Mouse (Mus musculus): ENCODE measurements around the gene Slc35e2.
"Not testable (repeated sequence)": the region's sequence is repeated elsewhere in the genome, so short reads cannot be mapped to it uniquely, and the experiment has no call there.

The Slc35e2 gene

GRCm38 (mm10) chr4:155601091-155601996, at the start of gene Slc35e2:
Gene Slc35e2 (plus strand): TSS chr4:155601416.
- peak; percentile 91 to 95 for DNase-seq (ENCODE audit: low spot score in 2 of 2)

GRCm38 (mm10) chr4:155552917-155553532, 48.2 kb upstream of the Slc35e2 start:
- no peak for DNase-seq (ENCODE audit: low spot score in 2 of 2)

- DNase-seq (ENCODE audit: low spot score in 2 of 2), result no peak
Observed at GRCm38 (mm10) chr4:155554880-155555279, 46.3 kb upstream of the Slc35e2 start.

DNA sequence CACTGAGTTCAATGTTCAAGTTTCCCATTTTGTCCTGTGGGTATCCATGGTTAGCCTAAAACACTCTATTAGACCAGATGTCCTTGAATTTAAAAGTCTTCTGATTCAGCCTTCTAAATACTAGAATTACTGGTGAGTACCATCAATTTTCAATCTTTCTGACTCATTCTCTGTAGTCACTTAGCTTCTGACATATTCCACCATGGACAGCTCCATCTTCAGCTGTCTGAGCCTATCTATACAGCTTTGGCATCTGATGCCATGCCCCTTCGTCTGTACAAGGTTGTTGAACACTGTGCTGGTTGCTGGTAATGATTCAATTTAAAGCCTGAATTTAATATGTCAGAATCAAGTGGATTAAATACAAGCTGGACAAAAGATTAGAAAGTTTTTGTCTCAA, 45.8 kb upstream of the Slc35e2 start:
- DNase-seq (ENCODE audit: low spot score in 2 of 2), result no peak

GRCm38 (mm10) chr4:155559454-155559853, 41.8 kb upstream of the Slc35e2 start:
- no peak for DNase-seq (ENCODE audit: low spot score in 2 of 2)

- DNase-seq (ENCODE audit: low spot score in 2 of 2), result no peak
Observed at GRCm38 (mm10) chr4:155560932-155561331, 40.3 kb upstream of the Slc35e2 start.

DNA sequence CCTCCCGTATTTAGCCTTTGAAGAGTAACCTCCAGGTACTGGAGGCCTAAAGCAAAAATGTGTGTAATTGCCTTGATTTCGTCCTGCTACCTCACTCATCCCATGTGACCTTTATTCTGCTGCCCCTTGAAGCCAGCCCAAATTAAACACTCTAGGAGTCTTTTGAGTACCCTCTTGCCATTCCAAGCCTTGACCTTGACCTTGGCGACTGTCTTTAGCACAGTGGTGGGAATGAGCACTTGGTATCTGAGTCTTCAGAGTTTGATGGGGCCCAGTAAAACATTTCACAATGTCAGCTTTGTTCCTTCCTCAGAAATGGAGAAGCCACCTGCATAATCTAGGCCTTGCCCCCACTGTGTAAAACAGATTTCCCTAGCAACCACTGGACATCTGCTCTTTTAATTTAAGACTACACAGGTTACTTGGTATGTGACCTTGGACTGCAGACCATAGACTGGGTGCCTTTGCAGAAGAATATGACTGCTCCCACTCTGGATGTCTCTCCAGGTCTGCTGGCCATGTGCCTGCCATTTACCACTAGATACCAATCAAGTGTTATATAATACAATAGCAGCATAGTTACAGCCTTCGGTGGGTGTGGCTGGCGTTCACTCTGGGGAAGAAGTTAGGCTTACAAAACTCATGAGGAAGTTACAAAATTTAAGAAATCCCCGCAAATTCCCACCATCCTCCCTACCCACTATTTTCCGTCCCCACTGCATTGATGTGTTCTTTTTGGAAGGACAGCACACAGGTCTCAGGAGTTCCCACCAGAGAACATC, 39.4 kb upstream of the Slc35e2 start, which contains the start of gene Nadk:
Gene Nadk, plus strand, starts transcription at position 718 of the 782 bp plus-strand sequence.
- no peak for DNase-seq (ENCODE audit: low spot score in 2 of 2)

GRCm38 (mm10) chr4:155562725-155563399, 38.4 kb upstream of the Slc35e2 start:
- DNase-seq (ENCODE audit: low spot score in 2 of 2), result peak; percentile 40 to 56

DNA sequence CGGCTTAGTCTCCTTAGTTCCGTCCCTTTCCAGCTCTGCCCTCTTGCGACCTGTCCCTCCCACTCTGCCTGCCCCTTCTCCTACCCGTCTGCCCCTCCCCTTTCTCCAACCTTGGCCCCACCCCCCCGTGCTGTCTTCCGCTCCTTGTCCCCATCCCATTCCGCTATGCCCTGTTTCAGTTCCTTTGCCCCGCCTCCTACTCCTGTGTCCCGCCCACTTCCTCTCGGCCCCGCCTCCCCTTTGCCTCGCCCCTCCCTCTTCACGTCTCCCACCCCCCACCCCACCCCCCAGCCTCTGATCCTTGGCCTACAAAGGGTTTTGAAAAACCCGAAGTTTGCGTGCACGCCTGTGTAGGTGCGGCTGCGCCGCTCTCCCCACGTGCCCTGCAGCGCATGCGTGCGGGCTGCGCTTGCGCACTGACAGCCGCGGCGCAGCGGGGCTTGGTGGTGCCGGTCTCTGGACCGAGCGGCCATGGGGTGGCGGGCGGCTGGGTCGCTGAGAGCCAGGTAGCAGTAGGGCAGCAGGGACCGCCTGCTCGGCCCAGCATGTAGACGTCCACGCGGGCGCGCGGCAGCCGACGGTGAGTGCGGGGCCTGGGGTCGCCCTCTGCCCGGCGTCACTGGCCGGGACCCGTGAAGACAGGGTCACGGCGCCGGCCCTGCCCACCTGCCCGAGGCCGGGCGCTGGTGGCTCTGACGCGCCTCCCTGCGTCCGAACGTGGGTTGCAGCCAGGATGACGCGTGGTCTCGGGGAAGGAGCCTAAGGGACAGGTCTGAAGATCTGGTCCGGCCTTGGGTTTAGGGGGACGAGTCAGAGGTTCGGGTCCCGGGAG, 37.6 kb upstream of the Slc35e2 start:
- DNase-seq (ENCODE audit: low spot score in 2 of 2), result peak; percentile 96 to 97

DNA sequence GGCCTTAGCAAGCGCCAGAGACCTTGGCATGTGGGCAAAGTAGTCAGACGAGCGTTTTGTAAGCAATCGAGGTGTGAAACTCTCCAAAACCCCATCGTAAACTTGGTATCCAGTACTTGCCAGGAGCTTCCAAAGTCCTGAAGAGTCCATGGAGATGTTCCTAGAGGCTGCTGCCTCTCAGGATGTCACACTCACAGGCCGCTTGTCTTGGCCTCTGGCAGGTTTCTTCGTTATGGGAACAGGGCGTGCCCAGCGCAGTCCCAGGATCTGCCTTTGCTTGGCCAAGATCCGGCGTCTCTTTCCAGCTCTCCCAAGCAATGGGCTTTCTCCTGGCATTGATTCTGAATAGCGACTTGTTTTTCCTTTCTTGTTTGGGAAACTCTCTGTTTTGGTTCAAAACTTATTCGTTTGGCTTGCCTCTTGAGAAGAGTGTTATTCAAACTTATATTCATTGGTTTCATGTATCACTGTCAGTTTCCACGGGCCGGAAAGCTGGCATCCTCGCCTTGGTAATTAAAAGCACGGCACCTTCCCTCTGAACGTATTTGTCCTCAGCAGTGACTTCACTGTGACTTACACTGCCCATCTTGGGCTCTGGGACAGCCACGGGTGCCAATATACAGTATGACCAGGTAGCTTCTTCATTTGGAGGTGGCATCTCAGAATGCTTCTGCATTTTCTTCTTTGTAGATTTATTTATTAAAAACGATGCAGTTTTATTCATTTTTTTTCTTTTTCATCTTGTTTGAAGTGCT, 36.7 kb upstream of the Slc35e2 start:
- peak; percentile 37 to 65 for DNase-seq (ENCODE audit: low spot score in 2 of 2)

DNA sequence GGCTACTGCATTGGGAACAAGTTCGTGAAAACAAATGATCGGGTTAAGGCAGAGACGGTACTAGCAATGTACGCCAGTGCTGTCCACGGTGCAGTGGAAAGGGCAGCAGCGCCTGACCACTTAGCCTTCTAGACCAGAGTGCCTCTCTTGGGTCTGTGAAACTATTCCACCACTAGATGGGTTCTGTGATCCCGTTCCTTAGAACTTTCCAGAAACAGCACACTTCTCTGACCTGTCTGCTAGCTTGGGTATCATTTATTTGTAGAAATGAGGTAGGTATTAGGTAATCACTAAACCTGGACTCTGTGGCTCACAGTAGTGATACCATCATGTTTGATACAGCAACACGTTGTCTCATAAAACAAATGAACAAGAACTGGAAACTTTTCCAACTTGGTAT, 34.7 kb upstream of the Slc35e2 start:
- DNase-seq (ENCODE audit: low spot score in 2 of 2), result no peak

DNA sequence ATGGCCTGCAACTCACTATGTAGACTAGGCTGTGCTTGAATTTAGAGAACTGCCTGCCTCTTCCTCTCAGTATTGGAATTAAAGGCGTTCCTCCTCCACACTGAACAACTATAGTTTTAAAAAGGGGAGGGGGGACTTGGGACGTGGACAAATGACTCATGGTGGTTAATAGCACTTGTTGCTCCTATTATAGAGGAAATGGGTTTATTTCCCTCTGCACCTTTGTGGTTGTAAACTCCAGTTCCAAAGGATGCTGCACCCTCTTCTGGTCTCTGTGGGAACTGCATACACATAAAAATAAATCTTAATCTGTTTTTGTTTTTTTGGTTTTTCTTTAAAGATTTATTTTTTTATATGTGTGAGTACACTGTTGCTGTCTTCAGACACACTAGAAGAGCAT, 33.0 kb upstream of the Slc35e2 start:
- no peak for DNase-seq (ENCODE audit: low spot score in 2 of 2)

- no peak for DNase-seq (ENCODE audit: low spot score in 2 of 2)
Observed at GRCm38 (mm10) chr4:155568632-155569370, 32.4 kb upstream of the Slc35e2 start.

DNA sequence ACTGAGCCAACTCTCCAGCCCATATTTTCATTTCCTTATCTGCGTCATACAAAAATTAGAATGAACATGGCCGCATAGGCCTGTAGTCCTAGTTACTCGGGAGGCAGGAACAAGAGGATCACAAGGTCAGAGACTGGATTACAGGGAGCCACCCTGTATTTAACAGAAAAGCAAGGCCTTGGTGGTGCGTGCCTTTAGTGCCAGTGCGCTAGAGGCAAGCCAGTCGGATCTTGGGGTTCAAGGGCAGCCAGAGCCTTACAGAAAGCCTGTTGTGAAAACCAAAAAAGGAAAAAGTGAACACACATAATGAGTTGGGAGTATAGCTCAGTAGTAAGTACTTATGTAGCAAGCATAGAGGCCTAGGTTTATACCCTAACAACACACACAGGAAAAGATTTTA, 31.4 kb upstream of the Slc35e2 start:
- DNase-seq (ENCODE audit: low spot score in 2 of 2), result no peak

GRCm38 (mm10) chr4:155570315-155570714, 30.9 kb upstream of the Slc35e2 start:
- DNase-seq (ENCODE audit: low spot score in 2 of 2), result not testable (repeated sequence)

DNA sequence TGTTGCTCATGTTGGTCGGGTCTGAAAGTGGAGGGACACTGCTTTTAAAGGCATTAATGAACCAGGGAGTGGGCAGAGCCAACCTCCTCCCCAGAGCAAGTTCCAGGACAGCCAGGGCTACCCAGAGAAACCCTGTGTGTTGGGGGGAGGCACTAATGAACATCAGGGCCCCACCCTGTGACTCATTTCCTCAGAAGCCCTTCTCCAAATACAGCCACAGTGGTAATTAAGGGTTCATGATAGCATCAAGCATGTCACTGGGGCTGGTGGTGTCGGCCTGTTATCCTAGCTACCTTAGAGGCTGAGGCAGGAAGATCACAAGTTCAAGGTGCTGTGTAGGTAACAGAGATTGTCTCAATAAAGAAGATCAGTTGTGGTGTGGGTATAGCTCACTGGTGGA, 29.8 kb upstream of the Slc35e2 start:
- DNase-seq (ENCODE audit: low spot score in 2 of 2), result no peak

- DNase-seq (ENCODE audit: low spot score in 2 of 2), result no peak
Observed at GRCm38 (mm10) chr4:155573155-155573554, 28.1 kb upstream of the Slc35e2 start.

DNA sequence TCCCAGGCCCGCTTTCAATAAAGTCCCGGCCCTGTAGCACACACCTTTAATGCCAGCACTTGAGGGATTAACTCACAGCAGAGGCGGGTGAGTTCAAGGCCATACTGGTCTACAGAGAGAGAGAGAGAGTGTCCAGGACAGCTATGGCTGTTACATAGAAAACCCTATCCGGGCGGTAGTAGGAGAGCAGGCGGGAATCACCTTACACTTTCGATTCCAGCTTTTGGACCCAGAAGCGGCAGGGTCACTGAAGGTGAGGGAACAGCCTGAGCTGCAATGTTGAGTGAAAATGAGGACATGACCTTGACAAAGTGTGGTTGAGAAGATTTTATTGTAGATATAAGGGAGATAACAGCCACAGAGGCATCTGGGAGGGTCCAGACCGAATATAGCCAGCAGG, 27.3 kb upstream of the Slc35e2 start:
- no peak for DNase-seq (ENCODE audit: low spot score in 2 of 2)

GRCm38 (mm10) chr4:155574931-155575330, 26.3 kb upstream of the Slc35e2 start:
- DNase-seq (ENCODE audit: low spot score in 2 of 2), result no peak
